Mouse (Mus musculus) midbrain, embryonic 12.5 days (tissue): ENCODE results near the gene G430095P16Rik. TPM values are rescaled to one million over a fixed set of nuclear protein-coding genes. Genes with fewer than 3 reads are reported as not detected.
A peak's percentile ranks its signal among the peaks of the same experiment; 100 is the strongest.

ENCODE experiments used
- ATAC-seq: fragments of 200-750 bp; cut with Nextera tagmentation; 2 replicates; pipeline ENCODE4 v1.8.0; 2017; ENCODE audit warnings: low read depth, moderate TSS enrichment, moderate library complexity; ENCODE audit not compliant: low FRiP score
- H3K27ac ChIP-seq: fragments of 300-500 bp; sonication (generic); replicated peaks from 2 replicates; pipeline ENCODE4 v1.5.1; 2016; ENCODE audit warnings: mild to moderate bottlenecking
- H3K27me3 ChIP-seq: fragments of 300-500 bp; sonication (generic); 2 replicates; pipeline ENCODE4 v1.6.1; 2016; ENCODE audit warnings: mild to moderate bottlenecking
- H3K36me3 ChIP-seq: fragments of 300-500 bp; sonication (generic); 2 replicates; pipeline ENCODE4 v1.6.1; 2016
- H3K4me1 ChIP-seq: fragments of 300-500 bp; sonication (generic); 2 replicates; pipeline ENCODE4 v1.6.1; 2016
- H3K4me2 ChIP-seq: fragments of 300-500 bp; sonication (generic); replicated peaks from 2 replicates; pipeline ENCODE4 v1.6.1; 2016; ENCODE audit warnings: mild to moderate bottlenecking, moderate library complexity
- H3K4me3 ChIP-seq: fragments of 300-500 bp; sonication (generic); 2 replicates; pipeline ENCODE4 v1.5.1; 2016; ENCODE audit warnings: mild to moderate bottlenecking
- H3K9ac ChIP-seq: fragments of 300-500 bp; sonication (generic); replicated peaks from 2 replicates; pipeline ENCODE4 v1.6.1; 2016; ENCODE audit warnings: mild to moderate bottlenecking, moderate library complexity
- H3K9me3 ChIP-seq: fragments of 300-500 bp; sonication (generic); 2 replicates; pipeline ENCODE4 v1.6.1; 2016; ENCODE audit warnings: mild to moderate bottlenecking
- WGBS: fragments of 180-500 bp; shearing (Covaris S2); methylation state at CpG from one replicate; pipeline ENCODE4 v1.1.7; 2016; 5-methylcytosine and 5-hydroxymethylcytosine counted together
- polyA plus RNA-seq: library from polyadenylated mRNA; unstranded; fragments of >200 nt; fragmentation: Nextera tagmentation; extraction: Ambion mirVana; gene quantifications from 2 replicates; pipeline ENCODE4 v1.2.1, GENCODE M21; 2016

Gene G430095P16Rik
- polyA plus RNA-seq, 1 experiment from 2014 or later: 2.4 TPM

- no peaks in the 10 kb centered on the region for H3K36me3 ChIP-seq
- H3K4me1 ChIP-seq: peaks cover 72% of the 10 kb centered on the region
- no peaks in the 10 kb centered on the region for H3K9me3 ChIP-seq
- ATAC-seq: no peak
- H3K27ac ChIP-seq: no peak overlapping the region
- H3K4me2 ChIP-seq: no peak overlapping the region
- H3K4me3 ChIP-seq: no peak overlapping the region
- H3K9ac ChIP-seq: peak overlapping the region; percentile 39; the same call in 1 of the 2 replicates
- H3K27me3 ChIP-seq: peaks cover 100% of the 10 kb centered on the region
- 33% methylated on average over 10 of the region's 10 CpGs for WGBS
Observed at GRCm38 (mm10) chr8:84738715-84739400, 16.1 kb downstream of the G430095P16Rik start.

GRCm38 (mm10) chr8:84739401-84739742 lies 16.6 kb downstream of the G430095P16Rik start:
- no peak overlapping the region for H3K9ac ChIP-seq
- H3K27ac ChIP-seq: no peak overlapping the region
- 0% methylated on average over 1 of the region's 1 CpGs for WGBS
- no peaks in the 10 kb centered on the region for H3K36me3 ChIP-seq
- no peak overlapping the region for H3K4me2 ChIP-seq
- H3K27me3 ChIP-seq: peaks cover 100% of the 10 kb centered on the region
- H3K4me1 ChIP-seq: peaks cover 74% of the 10 kb centered on the region
- H3K9me3 ChIP-seq: no peaks in the 10 kb centered on the region
- no peak overlapping the region for H3K4me3 ChIP-seq
- no peak for ATAC-seq

- H3K27ac ChIP-seq: no peak overlapping the region; the same call in 1 of the 2 replicates
- H3K36me3 ChIP-seq: no peaks in the 10 kb centered on the region
- WGBS: 23% methylated on average over 13 of the region's 13 CpGs
- no peak overlapping the region for H3K4me2 ChIP-seq
- H3K4me3 ChIP-seq: no peak overlapping the region
- peaks cover 100% of the 10 kb centered on the region for H3K27me3 ChIP-seq
- ATAC-seq: no peak
- H3K9me3 ChIP-seq: no peaks in the 10 kb centered on the region
- no peak overlapping the region for H3K9ac ChIP-seq
- peaks cover 88% of the 10 kb centered on the region for H3K4me1 ChIP-seq
Observed at GRCm38 (mm10) chr8:84740895-84741843, 18.4 kb downstream of the G430095P16Rik start.

GRCm38 (mm10) chr8:84742171-84743053 lies 19.6 kb downstream of the G430095P16Rik start:
- Histone ChIP-seq H3K27ac (peak overlapping the region; percentile 63), H3K4me3 (0 out of 2 replicates have a peak overlapping the region, but pooled peaks have one; percentile 7), H3K4me2 (peak overlapping the region; percentile 34), H3K9me3 (no peaks in the 10 kb centered on the region), H3K36me3 (no peaks in the 10 kb centered on the region), H3K4me1 (peaks cover 95% of the 10 kb centered on the region), H3K9ac (peak overlapping the region; percentile 24; the same call in 1 of the 2 replicates), H3K27me3 (peaks cover 100% of the 10 kb centered on the region)
- ATAC-seq: peak; percentile 36
- 3% methylated on average over 32 of the region's 32 CpGs for WGBS

GRCm38 (mm10) chr8:84743054-84743415 lies 20.2 kb downstream of the G430095P16Rik start:
- H3K4me2 ChIP-seq: peak overlapping the region; percentile 34
- H3K9me3 ChIP-seq: no peaks in the 10 kb centered on the region
- 4% methylated on average over 10 of the region's 10 CpGs for WGBS
- H3K4me1 ChIP-seq: peaks cover 89% of the 10 kb centered on the region
- no peaks in the 10 kb centered on the region for H3K36me3 ChIP-seq
- no peak; the same call in 1 of the 2 replicates for ATAC-seq
- no peak overlapping the region for H3K4me3 ChIP-seq
- peaks cover 100% of the 10 kb centered on the region for H3K27me3 ChIP-seq
- H3K9ac ChIP-seq: peak overlapping the region; percentile 24; the same call in 1 of the 2 replicates
- H3K27ac ChIP-seq: peak overlapping the region; percentile 63

GRCm38 (mm10) chr8:84743517-84744420 lies 21.0 kb downstream of the G430095P16Rik start:
- Histone ChIP-seq H3K4me2 (peak overlapping the region; percentile 34), H3K4me1 (peaks cover 81% of the 10 kb centered on the region), H3K27me3 (peaks cover 100% of the 10 kb centered on the region), H3K4me3 (no peak overlapping the region), H3K27ac (peak overlapping the region; percentile 63), H3K9me3 (no peaks in the 10 kb centered on the region), H3K9ac (no peak overlapping the region; the same call in 1 of the 2 replicates), H3K36me3 (no peaks in the 10 kb centered on the region)
- 4% methylated on average over 16 of the region's 17 CpGs for WGBS
- ATAC-seq: peak; percentile 68

GRCm38 (mm10) chr8:84745032-84745925 lies 22.5 kb downstream of the G430095P16Rik start:
- 2% methylated on average over 17 of the region's 17 CpGs for WGBS

GRCm38 (mm10) chr8:84749519-84749918 lies 26.7 kb downstream of the G430095P16Rik start:
- peaks cover 100% of the 10 kb centered on the region for H3K27me3 ChIP-seq
- H3K9ac ChIP-seq: no peak overlapping the region
- H3K36me3 ChIP-seq: no peaks in the 10 kb centered on the region
- WGBS: 72% methylated on average over 16 of the region's 16 CpGs
- no peak overlapping the region for H3K4me3 ChIP-seq
- H3K27ac ChIP-seq: no peak overlapping the region
- ATAC-seq: no peak
- peaks cover 39% of the 10 kb centered on the region for H3K4me1 ChIP-seq
- H3K9me3 ChIP-seq: no peaks in the 10 kb centered on the region
- no peak overlapping the region for H3K4me2 ChIP-seq

More at GRCm38 (mm10) chr8:84745032-84745925, 22.5 kb downstream of the G430095P16Rik start:
- Histone ChIP-seq H3K4me2 (no peak overlapping the region; the same call in 1 of the 2 replicates), H3K36me3 (no peaks in the 10 kb centered on the region), H3K4me3 (no peak overlapping the region), H3K27ac (peak overlapping the region; percentile 42; the same call in 1 of the 2 replicates), H3K9ac (peak overlapping the region; percentile 20; the same call in 1 of the 2 replicates), H3K9me3 (no peaks in the 10 kb centered on the region), H3K4me1 (peaks cover 75% of the 10 kb centered on the region), H3K27me3 (peaks cover 100% of the 10 kb centered on the region)
- ATAC-seq: no peak

GRCm38 (mm10) chr8:84752734-84753582 lies 30.2 kb downstream of the G430095P16Rik start:
- WGBS: 76% methylated on average over 6 of the region's 6 CpGs

More at GRCm38 (mm10) chr8:84752734-84753582, 30.2 kb downstream of the G430095P16Rik start:
- Histone ChIP-seq H3K9me3 (no peaks in the 10 kb centered on the region), H3K4me3 (no peak overlapping the region), H3K27ac (no peak overlapping the region), H3K27me3 (peaks cover 98% of the 10 kb centered on the region), H3K4me2 (no peak overlapping the region), H3K36me3 (no peaks in the 10 kb centered on the region), H3K9ac (no peak overlapping the region), H3K4me1 (peaks cover 14% of the 10 kb centered on the region)
- ATAC-seq: no peak
